Mouse (Mus musculus) forebrain, embryonic 10.5 days (tissue): ENCODE measurements around the gene Ckb. TPM values are rescaled to one million over a fixed set of nuclear protein-coding genes. Genes with fewer than 3 reads are reported as not detected.
"Not testable (repeated sequence)": the region's sequence is repeated elsewhere in the genome, so short reads cannot be mapped to it uniquely, and the experiment has no call there.

Experiments
- DNase-seq: peaks from one replicate; pipeline ENCODE4 v3.0.0-alpha.2; 2017; ENCODE audit warnings: low spot score; ENCODE audit errors: extremely low spot score
- H3K27ac ChIP-seq: fragments of 300-500 bp; sonication (generic); 2 replicates; pipeline ENCODE4 v1.5.1; 2016; ENCODE audit warnings: mild to moderate bottlenecking
- H3K27me3 ChIP-seq: fragments of 300-500 bp; sonication (generic); 2 replicates; pipeline ENCODE4 v1.6.1; 2016; ENCODE audit warnings: mild to moderate bottlenecking; ENCODE audit not compliant: poor library complexity, severe bottlenecking
- H3K36me3 ChIP-seq: fragments of 300-500 bp; sonication (generic); replicated peaks from 2 replicates; pipeline ENCODE4 v1.6.1; 2016; ENCODE audit warnings: mild to moderate bottlenecking, moderate library complexity
- H3K4me1 ChIP-seq: fragments of 300-500 bp; sonication (generic); 2 replicates; pipeline ENCODE4 v1.6.1; 2016
- H3K4me3 ChIP-seq: fragments of 300-500 bp; sonication (generic); 2 replicates; pipeline ENCODE4 v1.5.1; 2016; ENCODE audit warnings: mild to moderate bottlenecking, moderate library complexity
- H3K9me3 ChIP-seq: fragments of 300-500 bp; sonication (generic); 2 replicates; pipeline ENCODE4 v1.6.1; 2016; ENCODE audit warnings: mild to moderate bottlenecking, moderate library complexity
- WGBS: fragments of 180-500 bp; shearing (Covaris S2); methylation state at CpG from one replicate; pipeline ENCODE4 v1.1.7; 2016; 5-methylcytosine and 5-hydroxymethylcytosine counted together
- polyA plus RNA-seq: library from polyadenylated mRNA; unstranded; fragments of >200 nt; fragmentation: Nextera tagmentation; extraction: Ambion mirVana; gene quantifications from 2 replicates; pipeline ENCODE4 v1.2.1, GENCODE M21; 2016

Ckb gene
- polyA plus RNA-seq, 1 experiment from 2014 or later, result 1,567 TPM

DNA sequence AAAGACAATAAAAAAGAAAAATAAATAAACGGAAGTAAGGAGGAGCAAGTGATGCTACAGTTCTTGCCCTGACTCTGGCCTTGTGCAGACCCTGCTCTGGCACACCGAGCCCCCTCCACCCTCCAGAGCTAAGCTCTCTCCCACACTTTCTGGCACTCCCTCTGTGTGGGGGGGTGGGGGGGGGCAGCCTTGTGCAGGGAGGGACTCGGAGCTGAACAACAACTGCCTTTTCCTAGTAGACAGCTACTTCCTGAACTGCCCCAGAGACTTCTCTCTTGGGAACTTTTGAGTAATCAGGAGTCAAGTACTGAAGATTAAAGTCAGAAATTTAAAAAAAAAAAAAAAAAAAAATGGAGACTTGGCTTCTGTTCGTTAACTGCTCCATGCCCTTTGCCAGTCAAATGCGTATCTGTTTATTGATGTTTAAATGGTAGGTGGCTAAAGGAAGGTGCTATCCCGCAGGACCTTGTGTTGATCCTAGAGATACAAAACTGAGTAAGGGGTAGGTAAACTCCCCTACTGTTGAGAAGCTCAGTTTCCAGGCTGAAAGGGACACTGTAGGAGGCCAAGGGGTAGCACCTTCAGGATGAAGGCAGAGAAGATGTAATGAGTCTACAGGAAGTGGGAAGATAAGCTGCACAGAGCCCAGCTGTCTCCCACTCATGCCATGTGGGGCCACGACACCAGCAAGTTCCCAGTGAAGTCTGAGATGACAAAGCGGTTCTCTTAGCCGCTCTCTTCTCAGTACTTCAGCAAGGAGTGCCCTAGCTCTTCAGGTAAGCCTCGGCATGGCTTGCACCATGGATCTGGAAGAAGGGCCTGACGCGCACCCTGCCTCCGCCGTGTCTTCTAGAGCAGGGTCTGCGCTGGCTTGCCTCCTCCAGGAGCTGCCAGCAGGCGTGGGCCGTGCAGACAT lies 8.7 kb downstream of the Ckb start:
- 78% methylated on average over 17 of the region's 17 CpGs for WGBS
- Histone ChIP-seq H3K36me3 (peaks cover 79% of the 10 kb centered on the region), H3K27me3 (no peaks in the 10 kb centered on the region), H3K4me1 (peaks cover 23% of the 10 kb centered on the region), H3K4me3 (no peak overlapping the region), H3K9me3 (no peaks in the 10 kb centered on the region), H3K27ac (peak overlapping the region; percentile 56)
- DNase-seq, result no peak

GRCm38 (mm10) chr12:111661554-111661953 lies 10.6 kb downstream of the Ckb start:
- not testable (repeated sequence) for H3K4me3 ChIP-seq, H3K9me3 ChIP-seq, DNase-seq, H3K27me3 ChIP-seq, H3K27ac ChIP-seq
- H3K4me1 ChIP-seq, result peaks cover 14% of the 10 kb centered on the region
- peaks cover 86% of the 10 kb centered on the region for H3K36me3 ChIP-seq
- WGBS, result 97% methylated on average over 11 of the region's 11 CpGs

GRCm38 (mm10) chr12:111660628-111661027 lies 11.5 kb downstream of the Ckb start:
- H3K27me3 ChIP-seq, result no peaks in the 10 kb centered on the region
- 91% methylated on average over 1 of the region's 1 CpGs for WGBS
- no peak overlapping the region for H3K4me3 ChIP-seq
- H3K27ac ChIP-seq, result no peak overlapping the region
- DNase-seq, result no peak
- H3K4me1 ChIP-seq, result peaks cover 14% of the 10 kb centered on the region
- H3K36me3 ChIP-seq, result peaks cover 93% of the 10 kb centered on the region
- H3K9me3 ChIP-seq, result no peaks in the 10 kb centered on the region

GRCm38 (mm10) chr12:111659331-111659730 lies 12.8 kb downstream of the Ckb start:
- H3K27ac ChIP-seq, result no peak overlapping the region
- peaks cover 9% of the 10 kb centered on the region for H3K4me1 ChIP-seq
- no peaks in the 10 kb centered on the region for H3K9me3 ChIP-seq
- no peak overlapping the region for H3K4me3 ChIP-seq
- H3K36me3 ChIP-seq, result peaks cover 96% of the 10 kb centered on the region
- no peak for DNase-seq
- no peaks in the 10 kb centered on the region for H3K27me3 ChIP-seq
- WGBS, result 96% methylated on average over 4 of the region's 4 CpGs

DNA sequence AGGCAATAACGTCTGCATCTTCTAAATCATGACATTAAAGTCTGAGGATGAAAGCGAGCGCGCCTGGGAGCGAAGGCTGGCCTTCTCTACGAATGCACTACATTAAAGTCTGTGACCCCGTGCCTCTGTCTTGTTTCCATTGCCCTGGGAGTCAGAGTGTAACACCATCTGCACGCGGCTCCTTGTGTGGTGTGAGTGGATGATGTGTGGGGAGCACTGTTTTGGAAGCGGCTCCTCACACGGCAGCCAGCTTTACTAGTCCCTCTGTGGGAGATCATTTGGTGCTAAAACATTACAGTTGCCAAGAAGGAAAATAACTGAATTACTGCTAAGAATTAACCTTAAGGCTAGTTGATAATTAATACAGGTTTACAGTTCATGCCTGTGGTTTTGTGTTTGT lies 16.4 kb downstream of the Ckb start:
- H3K36me3 ChIP-seq, result peaks cover 99% of the 10 kb centered on the region
- 97% methylated on average over 11 of the region's 11 CpGs for WGBS

GRCm38 (mm10) chr12:111653434-111653833 lies 18.7 kb downstream of the Ckb start:
- WGBS, result 47% methylated on average over 3 of the region's 3 CpGs
- peak overlapping the region; percentile 56 for H3K27ac ChIP-seq
- no peak overlapping the region for H3K4me3 ChIP-seq
- H3K36me3 ChIP-seq, result peaks cover 99% of the 10 kb centered on the region
- DNase-seq, result peak; percentile 51
- H3K27me3 ChIP-seq, result no peaks in the 10 kb centered on the region
- H3K9me3 ChIP-seq, result no peaks in the 10 kb centered on the region
- H3K4me1 ChIP-seq, result 0 out of 2 replicates have a peak, but pooled peaks cover 5% of the 10 kb centered on the region

More for the DNA sequence above, 16.4 kb downstream of the Ckb start:
- Histone ChIP-seq H3K4me1 (0 out of 2 replicates have a peak, but pooled peaks cover 5% of the 10 kb centered on the region), H3K27me3 (no peaks in the 10 kb centered on the region), H3K4me3 (no peak overlapping the region), H3K9me3 (no peaks in the 10 kb centered on the region), H3K27ac (no peak overlapping the region)
- DNase-seq, result no peak

- Histone ChIP-seq H3K27me3 (no peaks in the 10 kb centered on the region), H3K4me3 (no peak overlapping the region), H3K9me3 (no peaks in the 10 kb centered on the region), H3K4me1 (0 out of 2 replicates have a peak, but pooled peaks cover 5% of the 10 kb centered on the region), H3K27ac (no peak overlapping the region), H3K36me3 (peaks cover 99% of the 10 kb centered on the region)
- WGBS, result 92% methylated on average over 3 of the region's 3 CpGs
- DNase-seq, result no peak
These were observed 19.2 kb downstream of the Ckb start for GRCm38 (mm10) chr12:111652953-111653352.

GRCm38 (mm10) chr12:111648061-111648645 lies 24.0 kb downstream of the Ckb start:
- H3K9me3 ChIP-seq, result no peaks in the 10 kb centered on the region
- no peaks in the 10 kb centered on the region for H3K27me3 ChIP-seq
- no peak overlapping the region for H3K4me3 ChIP-seq
- peak; percentile 68 for DNase-seq
- H3K4me1 ChIP-seq, result no peaks in the 10 kb centered on the region
- peaks cover 99% of the 10 kb centered on the region for H3K36me3 ChIP-seq
- 55% methylated on average over 6 of the region's 6 CpGs for WGBS
- peak overlapping the region; percentile 26 for H3K27ac ChIP-seq

Other genes starting within 250 kb of the Ckb start
- 2.1 and 4.4 TPM in 2 replicates for gene Tnfaip2, start 229.9 kb downstream of the Ckb start, polyA plus RNA-seq
- 7.1 and 9.8 TPM in 2 replicates for gene Gm266, start 186.5 kb downstream of the Ckb start, polyA plus RNA-seq
- gene Eif5, start 134.3 kb downstream of the Ckb start, polyA plus RNA-seq, result 740 and 785 TPM in 2 replicates
- 42.1 and 44.8 TPM in 2 replicates for gene Mark3, start 97.8 kb downstream of the Ckb start, polyA plus RNA-seq
- 23.7 and 23.8 TPM in 2 replicates for gene Trmt61a, start 5.8 kb upstream of the Ckb start, polyA plus RNA-seq
- 56.5 and 57.5 TPM in 2 replicates for gene Bag5, start 40.9 kb upstream of the Ckb start, polyA plus RNA-seq
- 57.9 and 62.6 TPM in 2 replicates for gene Apopt1, start 40.9 kb upstream of the Ckb start, polyA plus RNA-seq
- gene Klc1, start 86.5 kb upstream of the Ckb start, polyA plus RNA-seq, result 137 and 141 TPM in 2 replicates
- gene Xrcc3, start 141.5 kb upstream of the Ckb start, polyA plus RNA-seq, result 16.7 and 21.5 TPM in 2 replicates
- 68.2 and 69.3 TPM in 2 replicates for gene Zfyve21, start 141.8 kb upstream of the Ckb start, polyA plus RNA-seq
- gene Ppp1r13b, start 235.8 kb upstream of the Ckb start, polyA plus RNA-seq, result 2.9 and 3.1 TPM in 2 replicates